Mouse (Mus musculus) thymus, postnatal 10 days (tissue): ENCODE measurements around the gene Ptcd2.

Experiments
- DNase-seq, 2 experiments: peaks; one replicate each; pipeline ENCODE4 v3.0.0; 2021; ENCODE audit warnings: low spot score in 2 of 2

The Ptcd2 gene

GRCm38 (mm10) chr13:99304365-99304764 lies 40.1 kb downstream of the Ptcd2 start:
- no peak for DNase-seq

DNA sequence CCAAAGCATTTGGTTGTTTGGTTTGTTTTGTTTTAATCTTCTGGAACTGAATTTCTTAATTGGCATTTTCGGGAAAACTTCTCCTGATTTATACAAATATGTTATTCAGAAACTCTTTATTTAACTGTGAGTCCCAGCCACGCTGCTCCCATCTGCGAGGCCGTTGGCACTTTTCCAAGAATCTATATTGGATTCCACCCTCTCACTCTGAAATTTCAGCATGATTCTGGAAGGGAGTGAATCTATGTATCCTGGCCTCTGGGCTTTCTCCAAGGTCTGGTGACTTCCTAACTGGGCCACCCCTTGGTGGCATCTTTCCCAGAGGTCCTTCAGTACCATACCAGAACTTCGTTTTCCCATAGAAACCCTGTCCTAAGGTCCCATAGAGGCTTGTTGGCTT lies 40.7 kb downstream of the Ptcd2 start:
- DNase-seq = no peak

- DNase-seq = no peak
Observed at GRCm38 (mm10) chr13:99299921-99300320, 44.6 kb downstream of the Ptcd2 start.

- no peak for DNase-seq
Observed at GRCm38 (mm10) chr13:99294176-99294575, 50.3 kb downstream of the Ptcd2 start.

DNA sequence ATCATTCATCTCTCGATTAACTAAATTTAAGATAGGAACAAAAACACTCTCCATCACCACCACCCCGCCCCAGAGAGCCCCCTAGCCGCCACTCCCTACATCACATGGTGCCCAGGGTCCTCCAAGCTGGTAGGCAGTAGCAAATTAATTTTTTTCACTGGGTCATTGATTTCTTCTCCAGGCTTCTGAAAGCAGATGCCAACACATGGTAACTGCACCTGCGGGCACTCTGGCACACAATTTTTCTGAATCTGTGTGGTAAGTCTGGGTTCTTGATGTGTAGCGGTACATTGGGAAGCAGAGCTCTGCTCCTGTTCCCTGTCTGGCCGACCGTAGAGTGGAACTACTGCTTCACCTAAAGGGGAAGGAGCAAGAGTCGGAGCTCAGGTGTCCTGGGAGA lies 53.7 kb downstream of the Ptcd2 start:
- DNase-seq = no peak

DNA sequence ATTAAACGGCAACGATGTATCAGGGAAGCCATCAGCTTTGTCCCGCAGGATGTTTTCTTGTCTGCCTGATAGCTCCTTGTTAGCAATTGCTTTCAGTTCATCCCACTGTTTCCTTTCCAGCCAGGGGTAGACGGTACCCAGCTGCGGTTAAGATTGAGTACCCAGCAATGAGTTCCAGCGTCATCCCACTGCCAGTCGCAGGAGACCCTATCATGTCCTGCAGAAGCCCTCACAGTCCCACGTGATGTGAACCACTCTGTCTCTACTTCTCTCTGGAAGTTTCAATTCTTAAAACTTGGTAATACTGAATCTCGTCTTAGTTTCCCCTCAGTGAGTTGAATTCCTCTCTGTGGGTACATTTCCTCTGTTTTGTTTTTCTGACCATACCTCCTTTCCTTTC lies 56.7 kb downstream of the Ptcd2 start:
- no peak for DNase-seq

- no peak for DNase-seq
Observed at GRCm38 (mm10) chr13:99287207-99287606, 57.3 kb downstream of the Ptcd2 start.

DNA sequence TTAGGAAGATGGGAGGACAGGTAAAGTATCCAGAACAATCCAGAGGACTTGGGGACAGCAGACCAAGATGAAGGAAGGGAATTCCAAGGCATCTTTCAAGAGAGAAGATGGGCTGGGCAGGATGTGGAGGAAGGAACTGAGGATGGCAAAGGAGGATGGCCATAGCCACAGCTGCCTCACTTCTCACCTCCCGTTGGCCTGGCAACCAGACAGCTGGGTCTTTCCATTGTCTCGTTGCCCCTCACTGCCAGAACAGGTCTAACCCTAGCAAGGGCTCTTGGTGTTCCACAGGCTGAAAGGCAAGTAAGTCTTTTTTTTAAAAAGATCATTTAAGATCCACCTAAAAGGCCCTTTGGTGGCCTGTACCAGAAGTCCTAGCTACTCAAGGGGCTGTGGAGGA lies 59.3 kb downstream of the Ptcd2 start:
- DNase-seq = no peak

DNA sequence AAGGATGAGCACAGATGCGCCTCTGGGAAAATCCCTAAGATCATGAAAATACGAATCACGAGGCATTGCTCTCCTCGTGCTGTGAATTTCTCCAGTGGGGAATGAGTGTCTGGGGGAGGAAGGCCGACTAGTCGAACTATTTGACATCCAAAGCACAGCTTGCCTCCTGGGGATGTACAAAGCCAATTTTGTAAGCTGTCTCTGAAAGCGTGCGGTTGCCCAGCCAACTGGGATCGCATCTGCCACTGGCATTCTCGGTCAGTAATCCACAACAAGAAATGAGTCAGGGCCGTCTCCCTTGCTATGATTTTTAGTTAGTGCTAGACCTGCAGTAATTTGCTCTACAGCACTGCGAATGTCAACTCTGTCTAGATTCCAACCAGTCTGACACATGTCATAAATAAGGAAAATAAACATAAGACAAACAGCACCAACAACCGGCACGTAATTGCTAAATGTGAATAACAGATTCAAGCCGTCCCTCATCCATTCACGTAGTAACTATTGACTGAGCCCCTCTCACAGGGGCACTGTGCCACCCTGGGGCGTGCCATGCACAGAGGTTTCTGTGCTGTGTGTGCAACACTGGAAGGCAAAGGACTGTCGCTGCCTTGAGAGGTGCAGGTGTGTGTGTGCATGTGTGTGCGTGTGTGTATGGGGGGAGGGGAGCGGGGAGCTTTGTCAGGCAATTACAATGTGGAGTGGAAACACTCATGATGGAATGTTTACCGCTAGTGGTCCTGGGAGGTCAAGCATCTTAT lies 59.9 kb downstream of the Ptcd2 start:
- DNase-seq = no peak

GRCm38 (mm10) chr13:99283916-99284315 lies 60.6 kb downstream of the Ptcd2 start:
- DNase-seq = no peak

DNA sequence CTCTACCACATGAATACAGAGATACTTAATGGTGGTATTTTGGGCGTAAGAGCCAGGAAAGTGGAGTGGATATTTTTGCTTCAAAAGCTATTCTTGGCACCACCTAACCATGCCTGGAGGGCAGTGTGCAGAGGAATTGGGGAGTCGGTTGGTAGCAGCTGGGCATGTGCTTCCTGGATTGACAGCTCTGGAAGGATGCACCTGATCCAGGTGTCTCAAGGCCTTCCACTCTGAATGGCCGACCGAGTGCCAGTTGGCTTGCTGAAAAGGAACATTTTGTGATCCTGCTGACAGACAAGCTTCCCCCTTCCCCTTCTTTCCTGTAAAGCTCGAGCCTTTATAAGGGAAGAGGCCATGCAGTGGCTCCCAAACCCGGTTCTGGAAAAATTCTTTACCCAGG lies 61.5 kb downstream of the Ptcd2 start:
- no peak for DNase-seq

DNA sequence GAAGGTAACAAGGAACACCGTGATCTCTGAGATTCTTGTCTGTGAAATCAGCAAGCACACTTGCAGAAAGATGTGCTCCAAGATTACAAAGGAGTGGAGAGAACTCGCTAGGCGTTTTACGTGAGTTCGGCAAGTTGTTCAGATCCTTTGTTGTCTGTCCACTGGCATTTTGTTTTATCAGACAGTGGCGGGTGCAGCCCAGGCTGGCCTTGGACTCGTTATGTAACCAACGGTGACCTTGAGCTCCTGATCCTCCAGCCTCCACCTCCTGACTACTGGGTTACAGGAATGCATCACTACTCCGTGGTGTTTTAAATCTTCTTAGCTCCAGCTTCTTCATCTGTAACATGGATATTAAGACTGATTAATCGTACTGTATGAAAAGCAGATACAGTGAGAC lies 65.2 kb downstream of the Ptcd2 start:
- no peak for DNase-seq

DNA sequence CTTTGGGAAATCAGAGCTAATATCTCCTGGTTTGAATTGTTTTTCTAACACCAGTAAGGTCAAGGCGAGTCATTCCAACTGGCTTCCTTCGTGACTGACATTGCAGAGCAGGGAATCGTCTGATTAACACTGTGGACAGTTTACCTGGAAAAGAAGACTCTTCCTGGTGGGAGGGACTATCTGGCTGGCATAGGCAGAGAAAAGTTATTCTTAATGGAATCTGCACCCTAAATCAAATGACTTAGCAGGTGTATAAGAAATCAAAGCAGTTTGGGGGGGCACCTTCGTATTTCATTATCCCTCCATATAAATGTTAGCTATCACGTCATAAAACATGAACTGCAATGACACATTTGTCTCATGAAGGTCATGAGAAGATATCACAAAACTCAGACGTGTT lies 66.0 kb downstream of the Ptcd2 start:
- no peak for DNase-seq

- DNase-seq = no peak
Observed at GRCm38 (mm10) chr13:99277521-99277920, 67.0 kb downstream of the Ptcd2 start.

DNA sequence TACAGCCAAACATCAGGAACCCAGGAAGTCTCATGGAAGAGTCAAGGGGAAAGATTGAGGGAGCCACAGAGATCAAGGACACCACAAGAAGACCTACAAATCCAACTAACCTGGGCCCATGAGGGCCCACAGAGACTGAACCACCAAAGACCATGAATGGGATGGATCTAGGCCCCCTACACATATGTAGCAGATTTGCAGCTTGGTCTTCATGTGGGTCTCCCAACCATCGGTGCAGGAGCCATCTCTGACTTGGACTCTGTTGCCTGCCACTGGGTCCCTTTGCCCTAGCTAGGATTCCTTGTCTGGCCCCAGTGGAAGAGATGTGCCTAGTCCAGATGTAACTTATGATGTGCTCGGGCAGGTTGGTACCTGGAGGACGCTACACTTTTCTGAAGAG lies 72.5 kb downstream of the Ptcd2 start:
- DNase-seq = no peak
